Mouse (Mus musculus) heart, embryonic 16.5 days (tissue): ENCODE measurements around the gene Sema7a. TPM values are rescaled to one million over a fixed set of nuclear protein-coding genes. Genes with fewer than 3 reads are reported as not detected.

ENCODE experiments used
- ATAC-seq: fragments of 200-750 bp; cut with Nextera tagmentation; replicated peaks from 2 replicates; pipeline ENCODE4 v1.8.0; 2017; ENCODE audit warnings: moderate number of reproducible peaks; ENCODE audit not compliant: insufficient read depth, low FRiP score; ENCODE audit errors: extremely low read depth
- H3K27ac ChIP-seq: fragments of 300-500 bp; sonication (generic); 2 replicates; pipeline ENCODE4 v1.5.1; 2014; ENCODE audit warnings: mild to moderate bottlenecking, low read length, control low read depth, moderate library complexity
- H3K27me3 ChIP-seq: fragments of 300-500 bp; sonication (generic); 2 replicates; pipeline ENCODE4 v1.6.1; 2014; ENCODE audit warnings: low read length, mixed read lengths; ENCODE audit not compliant: control insufficient read depth, insufficient read depth
- H3K36me3 ChIP-seq: fragments of 300-500 bp; sonication (generic); 2 replicates; pipeline ENCODE4 v1.6.1; 2014; ENCODE audit not compliant: control insufficient read depth, insufficient read depth
- H3K4me1 ChIP-seq: fragments of 300-500 bp; sonication (generic); 2 replicates; pipeline ENCODE4 v1.6.1; 2014; ENCODE audit warnings: low read length, mixed read lengths; ENCODE audit not compliant: control insufficient read depth, insufficient read depth
- H3K4me2 ChIP-seq: fragments of 300-500 bp; sonication (generic); 2 replicates; pipeline ENCODE4 v1.6.1; 2014; ENCODE audit warnings: low read depth, mild to moderate bottlenecking, control low read depth, low read length
- H3K4me3 ChIP-seq: fragments of 300-500 bp; sonication (generic); 2 replicates; pipeline ENCODE4 v1.5.1; 2014; ENCODE audit warnings: mild to moderate bottlenecking, control low read depth, low read length
- H3K9ac ChIP-seq: fragments of 300-500 bp; sonication (generic); 2 replicates; pipeline ENCODE4 v1.6.1; 2014; ENCODE audit warnings: low read length, control low read depth
- H3K9me3 ChIP-seq: fragments of 300-500 bp; sonication (generic); replicated peaks from 2 replicates; pipeline ENCODE4 v1.6.1; 2016; ENCODE audit warnings: low read length; ENCODE audit not compliant: control insufficient read depth
- WGBS: fragments of 180-500 bp; shearing (Covaris S2); extraction: QIAGEN DNeasy Blood & Tissue Kit; methylation state at CpG from one replicate; pipeline ENCODE4 v1.1.7; 2014; 5-methylcytosine and 5-hydroxymethylcytosine counted together
- polyA plus RNA-seq: library from polyadenylated mRNA; unstranded; fragments of >200 nt; fragmentation: Nextera tagmentation; extraction: Ambion mirVana; gene quantifications from 2 replicates; pipeline ENCODE4 v1.2.1, GENCODE M21; 2015

Sema7a gene
- 0.60 and 1.4 TPM in 2 replicates for polyA plus RNA-seq

GRCm38 (mm10) chr9:57939431-57940348 is at the start of gene Sema7a:
Gene Sema7a, plus strand, starts transcription at chr9:57940112.
- 3% methylated on average over 53 of the region's 60 CpGs for WGBS
- no peaks in the 10 kb centered on the region for H3K36me3 ChIP-seq
- H3K4me3 ChIP-seq, result peak within 1 kb of the TSS; percentile 79
- peaks cover 32% of the 10 kb centered on the region for H3K27me3 ChIP-seq
- peaks cover 11% of the 10 kb centered on the region for H3K4me1 ChIP-seq
- H3K9ac ChIP-seq, result peak within 1 kb of the TSS; percentile 80
- H3K9me3 ChIP-seq, result no peaks in the 10 kb centered on the region
- no peak within 1 kb of the TSS for H3K27ac ChIP-seq
- peak within 1 kb of the TSS; percentile 99 for H3K4me2 ChIP-seq
- peak; percentile 85 for ATAC-seq

GRCm38 (mm10) chr9:57900478-57900877 is 39.4 kb upstream of the Sema7a start:
- Histone ChIP-seq H3K27ac (no peak overlapping the region), H3K36me3 (no peaks in the 10 kb centered on the region), H3K9ac (no peak overlapping the region), H3K4me2 (peak overlapping the region; percentile 28; the same call in 1 of the 2 replicates), H3K4me1 (peaks cover 7% of the 10 kb centered on the region), H3K9me3 (no peaks in the 10 kb centered on the region), H3K27me3 (no peaks in the 10 kb centered on the region), H3K4me3 (no peak overlapping the region)
- 28% methylated on average over 10 of the region's 10 CpGs for WGBS
- no peak for ATAC-seq

- no peak for ATAC-seq
- H3K9me3 ChIP-seq, result no peaks in the 10 kb centered on the region
- peak overlapping the region; percentile 28; the same call in 1 of the 2 replicates for H3K4me2 ChIP-seq
- WGBS, result 13% methylated on average over 9 of the region's 9 CpGs
- H3K4me1 ChIP-seq, result peaks cover 7% of the 10 kb centered on the region
- no peaks in the 10 kb centered on the region for H3K36me3 ChIP-seq
- no peak overlapping the region for H3K9ac ChIP-seq
- H3K27me3 ChIP-seq, result no peaks in the 10 kb centered on the region
- no peak overlapping the region for H3K27ac ChIP-seq
- H3K4me3 ChIP-seq, result no peak overlapping the region
Measured at GRCm38 (mm10) chr9:57901197-57901596, 38.7 kb upstream of the Sema7a start.

GRCm38 (mm10) chr9:57901601-57902000 is 38.3 kb upstream of the Sema7a start:
- H3K27me3 ChIP-seq, result no peaks in the 10 kb centered on the region
- no peaks in the 10 kb centered on the region for H3K36me3 ChIP-seq
- no peak overlapping the region for H3K4me3 ChIP-seq
- H3K27ac ChIP-seq, result no peak overlapping the region
- no peak overlapping the region for H3K4me2 ChIP-seq
- WGBS, result 82% methylated on average over 3 of the region's 3 CpGs
- H3K4me1 ChIP-seq, result peaks cover 7% of the 10 kb centered on the region
- ATAC-seq, result no peak
- H3K9me3 ChIP-seq, result no peaks in the 10 kb centered on the region
- no peak overlapping the region for H3K9ac ChIP-seq

GRCm38 (mm10) chr9:57902132-57902531 is 37.8 kb upstream of the Sema7a start:
- peaks cover 7% of the 10 kb centered on the region for H3K4me1 ChIP-seq
- H3K36me3 ChIP-seq, result no peaks in the 10 kb centered on the region
- H3K9me3 ChIP-seq, result no peaks in the 10 kb centered on the region
- no peak overlapping the region for H3K27ac ChIP-seq
- no peak for ATAC-seq
- 78% methylated on average over 4 of the region's 4 CpGs for WGBS
- no peak overlapping the region for H3K4me2 ChIP-seq
- H3K27me3 ChIP-seq, result no peaks in the 10 kb centered on the region
- no peak overlapping the region for H3K9ac ChIP-seq
- H3K4me3 ChIP-seq, result no peak overlapping the region

- WGBS, result 40% methylated on average over 8 of the region's 8 CpGs
- no peak overlapping the region for H3K27ac ChIP-seq
- H3K4me2 ChIP-seq, result no peak overlapping the region
- no peaks in the 10 kb centered on the region for H3K36me3 ChIP-seq
- H3K9me3 ChIP-seq, result no peaks in the 10 kb centered on the region
- no peak overlapping the region for H3K9ac ChIP-seq
- no peaks in the 10 kb centered on the region for H3K27me3 ChIP-seq
- no peak for ATAC-seq
- no peak overlapping the region for H3K4me3 ChIP-seq
- peaks cover 7% of the 10 kb centered on the region for H3K4me1 ChIP-seq
Measured at GRCm38 (mm10) chr9:57903589-57904249, 36.2 kb upstream of the Sema7a start.

GRCm38 (mm10) chr9:57904250-57904644 is 35.7 kb upstream of the Sema7a start:
- Histone ChIP-seq H3K27me3 (no peaks in the 10 kb centered on the region), H3K36me3 (no peaks in the 10 kb centered on the region), H3K4me3 (no peak overlapping the region), H3K9me3 (no peaks in the 10 kb centered on the region), H3K9ac (no peak overlapping the region), H3K27ac (no peak overlapping the region), H3K4me1 (peaks cover 7% of the 10 kb centered on the region), H3K4me2 (no peak overlapping the region)
- no peak for ATAC-seq
- whole genome bisulfite sequencing, result 89% methylated on average over 5 of the region's 5 CpGs

GRCm38 (mm10) chr9:57907206-57907605 is 32.7 kb upstream of the Sema7a start:
- no peak for ATAC-seq
- H3K27me3 ChIP-seq, result no peaks in the 10 kb centered on the region
- H3K9me3 ChIP-seq, result no peaks in the 10 kb centered on the region
- no peak overlapping the region for H3K4me2 ChIP-seq
- H3K36me3 ChIP-seq, result no peaks in the 10 kb centered on the region
- no peak overlapping the region for H3K27ac ChIP-seq
- H3K9ac ChIP-seq, result no peak overlapping the region
- no peak overlapping the region for H3K4me3 ChIP-seq
- 73% methylated on average over 6 of the region's 6 CpGs for WGBS
- H3K4me1 ChIP-seq, result peaks cover 9% of the 10 kb centered on the region
